Comparison of ENCODE assay signal across 9 mouse cellular contexts in the genomic region with DNA sequence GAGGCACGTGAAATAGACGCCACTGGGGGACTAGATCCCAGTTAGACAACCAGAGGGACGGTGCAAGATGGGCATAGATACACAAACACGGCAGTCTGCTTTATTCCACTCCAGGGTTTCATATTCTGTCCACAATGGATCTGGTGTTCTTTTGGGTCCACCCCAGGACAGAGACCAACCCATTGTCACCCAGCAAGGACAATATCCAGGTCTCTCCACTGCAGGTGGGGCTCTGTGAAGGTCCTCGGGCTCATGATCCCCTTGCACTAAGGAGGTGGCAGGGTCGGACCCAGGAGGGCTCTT. TPM values are rescaled to one million over a fixed set of nuclear protein-coding genes. Genes with fewer than 3 reads are reported as not detected.
A peak's percentile ranks its signal among the peaks of the same experiment; 100 is the strongest.
DNase-seq lines count a peak whose midpoint lies in the region; ATAC-seq lines count a peak whose summit lies in the region.
"Had no signal": no experiment of that assay in that cellular context is flagged by ENCODE, and none has a peak within 500 bp of the region (broad histone marks: within the 10 kb centered on the region; RNA-seq: fewer than 3 reads in every experiment).

No protein-coding gene starts in this region.

- no peak for ATAC-seq in heart, embryonic 13.5 days (ENCODE audit: extremely low read depth, insufficient number of reproducible peaks, low FRiP score, low TSS enrichment)
- ATAC-seq in embryonic facial prominence, embryonic 11.5 days (replicated peaks; ENCODE audit: insufficient number of reproducible peaks, low FRiP score, low TSS enrichment, low read depth), result no peak
- ATAC-seq in hindbrain, embryonic 13.5 days (ENCODE audit: low FRiP score), result no peak
- ATAC-seq in midbrain, embryonic 11.5 days (ENCODE audit: low FRiP score), result no peak

- peaks cover 49% of the 10 kb centered on the region for H3K36me3 ChIP-seq in heart, embryonic 13.5 days
- peaks cover 30% of the 10 kb centered on the region for H3K36me3 ChIP-seq in embryonic facial prominence, embryonic 11.5 days (replicated peaks; ENCODE audit: control insufficient read depth, insufficient read depth, low read depth, low read length)
- peaks cover 48% of the 10 kb centered on the region for H3K36me3 ChIP-seq in hindbrain, embryonic 13.5 days
- H3K36me3 ChIP-seq in midbrain, embryonic 11.5 days (ENCODE audit: control insufficient read depth, insufficient read depth, low read length), result peaks cover 42% of the 10 kb centered on the region

- WGBS in heart, embryonic 13.5 days, result 23% methylated on average over 6 of the region's 6 CpGs
- WGBS in embryonic facial prominence, embryonic 11.5 days, result 24% methylated on average over 6 of the region's 6 CpGs
- 21% methylated on average over 6 of the region's 6 CpGs for WGBS in hindbrain, embryonic 13.5 days
- 26% methylated on average over 6 of the region's 6 CpGs for WGBS in midbrain, embryonic 11.5 days

- H3K27ac ChIP-seq in heart, embryonic 13.5 days (replicated peaks), result 0 out of 2 replicates have a peak overlapping the region, but pooled peaks have one; percentile 2
- no peak overlapping the region for H3K27ac ChIP-seq in embryonic facial prominence, embryonic 11.5 days (replicated peaks; ENCODE audit: low read depth, low read length)
- peak overlapping the region; percentile 98 for H3K27ac ChIP-seq in hindbrain, embryonic 13.5 days
- H3K27ac ChIP-seq in midbrain, embryonic 11.5 days (ENCODE audit: low read depth, low read length), result peak overlapping the region; percentile 17

- intact Hi-C loops in gastrocnemius, postnatal 14 days (cut with DNase I; ENCODE audit: low total_unique reads), result no loop called here

- H3K9me3 ChIP-seq in heart, embryonic 13.5 days, result no peaks in the 10 kb centered on the region
- H3K9me3 ChIP-seq in embryonic facial prominence, embryonic 11.5 days (replicated peaks; ENCODE audit: control insufficient read depth, low read length), result no peaks in the 10 kb centered on the region
- no peaks in the 10 kb centered on the region for H3K9me3 ChIP-seq in hindbrain, embryonic 13.5 days
- H3K9me3 ChIP-seq in midbrain, embryonic 11.5 days (ENCODE audit: control insufficient read depth, low read length), result no peaks in the 10 kb centered on the region

- peaks cover 31% of the 10 kb centered on the region for H3K4me1 ChIP-seq in heart, embryonic 13.5 days
- H3K4me1 ChIP-seq in embryonic facial prominence, embryonic 11.5 days (ENCODE audit: control insufficient read depth, insufficient read depth, low read length), result peaks cover 4% of the 10 kb centered on the region; the same call in 1 of the 2 replicates
- peaks cover 46% of the 10 kb centered on the region for H3K4me1 ChIP-seq in hindbrain, embryonic 13.5 days (replicated peaks)
- peaks cover 23% of the 10 kb centered on the region for H3K4me1 ChIP-seq in midbrain, embryonic 11.5 days (ENCODE audit: control insufficient read depth, insufficient read depth, low read length)

- no peaks in the 10 kb centered on the region for H3K27me3 ChIP-seq in heart, embryonic 13.5 days (replicated peaks)
- no peaks in the 10 kb centered on the region for H3K27me3 ChIP-seq in embryonic facial prominence, embryonic 11.5 days (ENCODE audit: control insufficient read depth, insufficient read depth, low read length)
- no peaks in the 10 kb centered on the region for H3K27me3 ChIP-seq in hindbrain, embryonic 13.5 days
- H3K27me3 ChIP-seq in midbrain, embryonic 11.5 days (ENCODE audit: control insufficient read depth, insufficient read depth, low read length), result no peaks in the 10 kb centered on the region

- H3K4me3 ChIP-seq in heart, embryonic 13.5 days, result peak overlapping the region; percentile 54; the same call in 1 of the 2 replicates
- no peak overlapping the region for H3K4me3 ChIP-seq in embryonic facial prominence, embryonic 11.5 days (ENCODE audit: low read depth, low read length)
- peak overlapping the region; percentile 56 for H3K4me3 ChIP-seq in hindbrain, embryonic 13.5 days
- peak overlapping the region; percentile 47; the same call in 1 of the 2 replicates for H3K4me3 ChIP-seq in midbrain, embryonic 11.5 days (ENCODE audit: low read depth, low read length)

- H3K4me2 ChIP-seq in heart, embryonic 13.5 days, result peak overlapping the region; percentile 76
- H3K4me2 ChIP-seq in embryonic facial prominence, embryonic 11.5 days (ENCODE audit: low read depth, low read length), result peak overlapping the region; percentile 0; the same call in 1 of the 2 replicates
- H3K4me2 ChIP-seq in hindbrain, embryonic 13.5 days, result peak overlapping the region; percentile 91
- peak overlapping the region; percentile 81 for H3K4me2 ChIP-seq in midbrain, embryonic 11.5 days

- H3K9ac ChIP-seq in heart, embryonic 13.5 days, result no peak overlapping the region
- no peak overlapping the region for H3K9ac ChIP-seq in embryonic facial prominence, embryonic 11.5 days (replicated peaks; ENCODE audit: low read length)
- peak overlapping the region; percentile 49; the same call in 1 of the 2 replicates for H3K9ac ChIP-seq in hindbrain, embryonic 13.5 days
- no peak overlapping the region for H3K9ac ChIP-seq in midbrain, embryonic 11.5 days (ENCODE audit: low read length)

- no peak for DNase-seq in heart, adult 9 months (ENCODE audit: low spot score in 2 of 2)
- no peak for DNase-seq in embryonic facial prominence, embryonic 11.5 days (ENCODE audit: low spot score)
- no peak for DNase-seq in midbrain, embryonic 11.5 days (ENCODE audit: low spot score, missing footprints)
- no peak for DNase-seq in adrenal gland, postnatal 4 days (ENCODE audit: low spot score in 2 of 2)
- DNase-seq in frontal cortex, postnatal 36 days (ENCODE audit: low spot score in 2 of 2), result no peak
- DNase-seq in gastrocnemius, postnatal 14 days, result no peak

RNA-seq across cellular contexts. Expression of gene Cpt1c, which starts 0.4 kb away (rescaled TPM):
- 9.8 and 10.3 TPM in 2 replicates for polyA plus RNA-seq in heart, embryonic 13.5 days (2015; fragmentation: Nextera tagmentation; extraction: Ambion mirVana)
- 14.3 and 17.1 TPM in 2 replicates for polyA plus RNA-seq in embryonic facial prominence, embryonic 11.5 days (2014; fragmentation: Nextera tagmentation; extraction: Ambion mirVana)
- polyA plus RNA-seq in hindbrain, embryonic 13.5 days (2015; fragmentation: Nextera tagmentation; extraction: Ambion mirVana), result 52.2 and 56.3 TPM in 2 replicates
- polyA plus RNA-seq in midbrain, embryonic 11.5 days (2014; fragmentation: Nextera tagmentation; extraction: Ambion mirVana), result 20.8 and 21.8 TPM in 2 replicates
- 10 to 100 TPM; 28.0 to 31.1 TPM for total RNA-seq in adrenal gland, postnatal 4 days (2021)
- 1 to 10 TPM; 2.3 to 2.7 TPM for total RNA-seq in gastrocnemius, postnatal 14 days (2021)

RNA-seq across cellular contexts. Expression of gene Prmt1, which starts 11.3 kb away (rescaled TPM):
- polyA plus RNA-seq in heart, embryonic 13.5 days (2015; fragmentation: Nextera tagmentation; extraction: Ambion mirVana), result 438 and 486 TPM in 2 replicates
- 289 and 293 TPM in 2 replicates for polyA plus RNA-seq in embryonic facial prominence, embryonic 11.5 days (2014; fragmentation: Nextera tagmentation; extraction: Ambion mirVana)
- polyA plus RNA-seq in hindbrain, embryonic 13.5 days (2015; fragmentation: Nextera tagmentation; extraction: Ambion mirVana), result 681 and 687 TPM in 2 replicates
- polyA plus RNA-seq in midbrain, embryonic 11.5 days (2014; fragmentation: Nextera tagmentation; extraction: Ambion mirVana), result 276 and 281 TPM in 2 replicates
- 100 to 1,000 TPM; 380 to 390 TPM for total RNA-seq in adrenal gland, postnatal 4 days (2021)
- total RNA-seq in gastrocnemius, postnatal 14 days (2021), result 100 to 1,000 TPM; 144 to 227 TPM

RNA-seq across cellular contexts. Expression of gene Irf3, which starts 22.4 kb away (rescaled TPM):
- 63.6 and 68.1 TPM in 2 replicates for polyA plus RNA-seq in heart, embryonic 13.5 days (2015; fragmentation: Nextera tagmentation; extraction: Ambion mirVana)
- 62.4 and 71.9 TPM in 2 replicates for polyA plus RNA-seq in embryonic facial prominence, embryonic 11.5 days (2014; fragmentation: Nextera tagmentation; extraction: Ambion mirVana)
- polyA plus RNA-seq in hindbrain, embryonic 13.5 days (2015; fragmentation: Nextera tagmentation; extraction: Ambion mirVana), result 66.7 and 68.3 TPM in 2 replicates
- polyA plus RNA-seq in midbrain, embryonic 11.5 days (2014; fragmentation: Nextera tagmentation; extraction: Ambion mirVana), result 55.6 and 65.9 TPM in 2 replicates
- 100 to 1,000 TPM; 106 to 111 TPM for total RNA-seq in adrenal gland, postnatal 4 days (2021)
- 10 to 100 TPM; 20.0 to 22.2 TPM for total RNA-seq in gastrocnemius, postnatal 14 days (2021)

RNA-seq across cellular contexts. Expression of gene Bcl2l12, which starts 23.4 kb away (rescaled TPM):
- polyA plus RNA-seq in heart, embryonic 13.5 days (2015; fragmentation: Nextera tagmentation; extraction: Ambion mirVana), result 36.0 and 36.3 TPM in 2 replicates
- polyA plus RNA-seq in embryonic facial prominence, embryonic 11.5 days (2014; fragmentation: Nextera tagmentation; extraction: Ambion mirVana), result 69.9 and 71.7 TPM in 2 replicates
- 16.2 and 19.7 TPM in 2 replicates for polyA plus RNA-seq in hindbrain, embryonic 13.5 days (2015; fragmentation: Nextera tagmentation; extraction: Ambion mirVana)
- polyA plus RNA-seq in midbrain, embryonic 11.5 days (2014; fragmentation: Nextera tagmentation; extraction: Ambion mirVana), result 56.0 and 62.2 TPM in 2 replicates
- total RNA-seq in adrenal gland, postnatal 4 days (2021), result 10 to 100 TPM; 23.8 to 28.5 TPM
- total RNA-seq in gastrocnemius, postnatal 14 days (2021), result 10 to 100 TPM in 1 of 2 experiments, 1 to 10 TPM in 1; 10.0 to 10.6 TPM

RNA-seq across cellular contexts. Expression of gene Tsks, which starts 32.1 kb away (rescaled TPM):
- polyA plus RNA-seq in heart, embryonic 13.5 days (2015; fragmentation: Nextera tagmentation; extraction: Ambion mirVana), result 0.11 and 0.14 TPM in 2 replicates
- polyA plus RNA-seq in embryonic facial prominence, embryonic 11.5 days (2014; fragmentation: Nextera tagmentation; extraction: Ambion mirVana), result 0.21 TPM in 1 of 2 replicates, not detected in the other
- 0.17 TPM in 1 of 2 replicates, not detected in the other for polyA plus RNA-seq in hindbrain, embryonic 13.5 days (2015; fragmentation: Nextera tagmentation; extraction: Ambion mirVana)
- 0.07 TPM in 1 of 2 replicates, not detected in the other for polyA plus RNA-seq in midbrain, embryonic 11.5 days (2014; fragmentation: Nextera tagmentation; extraction: Ambion mirVana)
- total RNA-seq in adrenal gland, postnatal 4 days (2021), result under 1 TPM in 1 of 2 experiments, not detected in 1; 0.39 TPM
- total RNA-seq in gastrocnemius, postnatal 14 days (2021), result not detected
- polyA plus RNA-seq: lung, adult 2 months had no signal

Comparison
In these comparisons a context has a peak if more than half of its experiments do, and no peak if none do; other contexts are left out.
1. H3K4me2 ChIP-seq: peak in every context shown above with its lines; median percentile 91 in hindbrain, embryonic 13.5 days; 81 in midbrain, embryonic 11.5 days; 76 in heart, embryonic 13.5 days; 0 in embryonic facial prominence, embryonic 11.5 days.